Mouse (Mus musculus) layer of hippocampus, postnatal 10 days (tissue): ENCODE data around the gene Mcat. TPM values are rescaled to one million over a fixed set of nuclear protein-coding genes. Genes with fewer than 3 reads are reported as not detected.
A peak's percentile ranks its signal among the peaks of the same experiment; 100 is the strongest.
"Not testable (repeated sequence)": the region's sequence is repeated elsewhere in the genome, so short reads cannot be mapped to it uniquely, and the experiment has no call there.

ENCODE experiments used
- DNase-seq, 2 experiments: peaks; one replicate each; pipeline ENCODE4 v3.0.0; 2021; ENCODE audit warnings: low spot score in 2 of 2
- microRNA-seq, 2 experiments: library from miRNA; unstranded; fragments of <30 nt; microRNA quantifications; one replicate each; pipeline ENCODE4 v1.2.0; 2021
- total RNA-seq, 2 experiments: library from RNA; stranded (reverse); gene quantifications; 2 replicates each; pipeline ENCODE4 v1.2.3; 2021

Mcat gene
- total RNA-seq, 2 experiments from 2014 or later, result 26.8 to 31.7 TPM

DNA sequence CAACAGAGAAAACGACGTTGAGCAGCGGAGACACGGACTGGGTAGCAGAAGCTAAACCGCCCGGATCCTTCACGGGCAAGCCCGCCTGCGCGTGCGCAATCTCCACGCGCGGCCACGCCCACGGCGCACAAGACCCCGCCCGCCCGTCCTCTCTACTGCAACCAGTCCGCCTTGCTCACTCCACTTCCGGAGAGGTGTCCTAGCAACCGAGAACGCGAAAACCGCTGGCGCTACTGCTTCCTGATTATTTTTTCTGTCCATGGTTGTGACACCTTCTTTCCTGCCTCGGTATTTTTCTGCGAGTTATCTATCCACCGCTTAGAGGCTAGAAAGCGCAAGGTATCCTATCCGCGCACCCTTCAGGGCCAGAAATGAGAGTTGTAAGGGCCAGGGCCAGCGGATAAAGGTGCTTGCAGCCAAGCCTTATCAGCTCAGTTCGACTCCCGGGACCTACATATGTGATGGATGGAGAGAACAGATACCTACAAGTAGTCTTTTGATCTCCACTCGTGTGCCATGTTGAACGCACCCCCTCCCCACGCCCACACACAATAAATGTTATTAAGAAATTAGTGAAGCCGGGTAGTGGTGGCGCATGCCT is 52.7 kb downstream of the Mcat start, which contains the start of gene Ttll1:
TSS of gene Ttll1 (minus strand) at position 89 of the 601 bp plus-strand sequence.
- DNase-seq, result peak; percentile 92 to 95

- no peak for DNase-seq
Observed at GRCm38 (mm10) chr15:83509950-83510804, 53.4 kb downstream of the Mcat start.

- DNase-seq, result not testable (repeated sequence)
Observed at GRCm38 (mm10) chr15:83501483-83501882, 62.1 kb downstream of the Mcat start.

DNA sequence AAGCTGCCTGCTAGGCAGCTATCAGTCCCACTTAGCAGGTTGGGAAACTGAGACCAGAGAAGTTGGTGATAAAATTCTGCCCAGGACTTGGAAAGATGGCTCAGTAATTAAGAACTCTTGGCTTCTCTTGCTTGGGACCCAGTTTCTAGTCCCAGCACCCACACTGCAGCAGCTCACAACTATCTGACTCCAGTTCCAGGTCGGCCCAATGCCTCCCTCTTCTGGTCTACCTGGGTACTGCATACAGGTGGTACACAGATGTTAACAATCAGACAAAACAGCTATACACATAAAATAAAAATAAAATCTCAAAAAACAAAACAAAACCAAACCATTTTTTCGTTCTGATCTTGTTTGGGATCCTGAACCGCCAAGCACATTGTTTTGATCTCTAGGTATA is 63.2 kb downstream of the Mcat start:
- DNase-seq, result no peak

DNA sequence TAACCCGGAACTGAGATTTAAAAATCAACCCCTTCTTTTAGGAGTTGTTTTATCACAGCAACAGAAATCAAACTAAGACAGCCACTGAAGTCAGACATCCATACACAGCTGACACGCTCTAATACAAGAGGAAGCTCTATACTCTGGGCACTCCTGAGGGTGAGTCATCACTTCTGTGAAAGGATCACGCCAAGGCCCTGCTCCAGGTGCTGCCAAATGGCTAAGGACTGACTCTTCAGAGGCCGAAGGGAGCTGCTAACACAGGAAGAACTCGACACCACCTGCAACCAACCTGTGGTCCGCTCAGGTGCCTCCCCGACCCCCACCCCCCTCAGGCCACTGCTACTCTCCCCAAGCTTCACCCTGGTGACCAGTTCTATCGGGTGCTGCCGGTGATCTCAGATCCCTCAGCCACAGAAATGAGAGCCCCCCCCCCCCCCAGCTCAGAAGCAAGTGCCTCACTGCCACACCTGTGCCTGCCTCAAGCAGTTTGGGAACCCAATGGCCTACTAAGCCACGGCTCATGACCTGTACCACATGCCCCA is 64.3 kb downstream of the Mcat start:
- no peak for DNase-seq

GRCm38 (mm10) chr15:83497299-83497698 is 66.3 kb downstream of the Mcat start:
- no peak for DNase-seq

Small RNAs within 50 kb of the gene (microRNA-seq; reads per million reads assigned to microRNA genes)
- 0 reads per million in 2 experiments for gene Gm24575

Other genes starting within 250 kb of the Mcat start
- gene Arfgap3, start 213.5 kb downstream of the Mcat start, total RNA-seq, result 10 to 100 TPM; 19.8 to 22.7 TPM
- 10 to 100 TPM; 38.3 to 49.7 TPM for gene Pacsin2, start 99.2 kb downstream of the Mcat start, total RNA-seq
- gene Ttll1, start 52.9 kb downstream of the Mcat start, total RNA-seq, result 10 to 100 TPM; 49.4 to 53.1 TPM
- not detected for gene Bik, start 36.9 kb downstream of the Mcat start, total RNA-seq
- gene Tspo, start 195 bp downstream of the Mcat start, total RNA-seq, result 1 to 10 TPM; 2.4 to 2.9 TPM
- 10 to 100 TPM; 18.2 to 19.6 TPM for gene Ttll12, start 31.4 kb upstream of the Mcat start, total RNA-seq
- gene Scube1, start 161.2 kb upstream of the Mcat start, total RNA-seq, result 10 to 100 TPM; 14.8 to 17.6 TPM
- gene Mpped1, start 215.7 kb upstream of the Mcat start, total RNA-seq, result 100 to 1,000 TPM; 174 to 177 TPM